Mouse (Mus musculus): ENCODE measurements around the gene Senp5. TPM values are rescaled to one million over a fixed set of nuclear protein-coding genes. Genes with fewer than 3 reads are reported as not detected.

Senp5 gene
- total RNA-seq, 2 experiments from 2014 or later = 41.7 to 43.8 TPM

Small RNAs within 50 kb of the gene (microRNA-seq; reads per million reads assigned to microRNA genes)
- not detected for gene Gm26269

Other genes with a start within 250 kb of the Senp5 start
- gene Meltf, start 124.5 kb downstream of the Senp5 start, total RNA-seq (2021) = under 1 TPM; 0.36 to 0.61 TPM
- gene Pigz, start 69.4 kb downstream of the Senp5 start, total RNA-seq (2021) = 10 to 100 TPM in 1 of 2 experiments, 1 to 10 TPM in 1; 7.9 to 12.9 TPM
- gene 0610012G03Rik, start 54.8 kb downstream of the Senp5 start, total RNA-seq (2021) = 10 to 100 TPM; 52.4 to 54.4 TPM
- gene Ncbp2, start 54.8 kb downstream of the Senp5 start, total RNA-seq (2021) = 10 to 100 TPM; 44.8 to 45.9 TPM
- gene Pak2, start 76.1 kb upstream of the Senp5 start, total RNA-seq (2021) = 10 to 100 TPM; 29.0 to 30.5 TPM
- 10 to 100 TPM; 27.7 to 33.5 TPM for gene Pigx, start 96.5 kb upstream of the Senp5 start, total RNA-seq (2021)
- 10 to 100 TPM; 59.0 to 63.1 TPM for gene Cep19, start 96.5 kb upstream of the Senp5 start, total RNA-seq (2021)
- 10 to 100 TPM in 1 of 2 experiments, 1 to 10 TPM in 1; 7.3 to 10.3 TPM for gene Nrros, start 162.3 kb upstream of the Senp5 start, total RNA-seq (2021)
- gene Bex6, start 176.5 kb upstream of the Senp5 start, total RNA-seq (2021) = not detected
- gene Fbxo45, start 243.9 kb upstream of the Senp5 start, total RNA-seq (2021) = 10 to 100 TPM; 39.7 to 39.8 TPM
- 10 to 100 TPM; 11.3 to 13.3 TPM for gene Wdr53, start 243.9 kb upstream of the Senp5 start, total RNA-seq (2021)

Measured in left cerebral cortex, postnatal 10 days (tissue).